Mouse (Mus musculus): ENCODE data around the gene Timm17b. TPM values are rescaled to one million over a fixed set of nuclear protein-coding genes. Genes with fewer than 3 reads are reported as not detected.

Gene Timm17b
- total and polyA plus RNA-seq, 3 experiments, result 33.1 to 76.7 (median 38.8) TPM

GRCm38 (mm10) chrX:7950091-7950490 is 50.9 kb downstream of the Timm17b start:
- dilution Hi-C loops (cut with MboI; ENCODE audit: extremely low pct_ligation_motif_present, extremely low pct_unique_long_range_greater_than_20kb, low sequenced_read_pairs) (no loop called here), in situ Hi-C loops (cut with MboI; ENCODE audit: low pct_ligation_motif_present, low pct_unique_long_range_greater_than_20kb, low sequenced_read_pairs) (no loop called here)
- Histone ChIP-seq H3K27ac (ENCODE audit: insufficient read depth, low read depth) (no peak overlapping the region), H3K4me1 (ENCODE audit: control insufficient read depth in 1 of 2, insufficient read depth in 2 of 2) (peaks cover 0 to 4% of the 10 kb centered on the region in 2 experiments; a peak in 1 of 4 replicates), H3K4me2 (ENCODE audit: insufficient read depth, low read depth, poor library complexity, severe bottlenecking) (no peak overlapping the region), H3K27me3 (replicated peaks) (no peaks in the 10 kb centered on the region), H3K79me2 (replicated peaks; ENCODE audit: control insufficient read depth, extremely low read depth, insufficient read depth, poor library complexity, severe bottlenecking) (no peaks in the 10 kb centered on the region), H3K9ac (ENCODE audit: insufficient read depth, low read depth) (no peak overlapping the region), H3K36me3 (replicated peaks in 1 of 2; ENCODE audit: control insufficient read depth in 1 of 2, insufficient read depth in 1 of 2, low read length in 1 of 2) (peaks cover 0 to 4% of the 10 kb centered on the region in 2 experiments), H3K4me3 (replicated peaks in 1 of 3; ENCODE audit: low read depth in 2 of 3, low read length in 2 of 3, poor library complexity in 1 of 3) (no peak overlapping the region), H3K9me3 (replicated peaks; ENCODE audit: low read length) (no peaks in the 10 kb centered on the region)
- TF ChIP-seq CHD2 (IDR thresholded peaks at IDR 0.05; ENCODE audit: low read length) (no peak), UBTF (IDR thresholded peaks at IDR 0.05; ENCODE audit: low read depth, low read length) (no peak), MYC (IDR thresholded peaks at IDR 0.05; ENCODE audit: low read depth, low read length) (no peak), IRF4 (IDR thresholded peaks at IDR 0.05; ENCODE audit: low read depth, low read length) (no peak), ELF1 (IDR thresholded peaks at IDR 0.05; ENCODE audit: low read depth, low read length) (no peak), NELFE (IDR thresholded peaks at IDR 0.05; ENCODE audit: low read depth, low read length) (no peak), POLR2A (IDR thresholded peaks at IDR 0.05; ENCODE audit: low read depth, low read length) (no peak), MAZ (IDR thresholded peaks at IDR 0.05; ENCODE audit: low read depth, low read length) (no peak), ETS1 (conservative IDR thresholded peaks at IDR 0.05; ENCODE audit: low read depth, low read length) (no peak), PAX5 (IDR thresholded peaks at IDR 0.05; ENCODE audit: low read length) (no peak), SMC3 (IDR thresholded peaks at IDR 0.05; ENCODE audit: low read depth, low read length) (no peak), RCOR1 (conservative IDR thresholded peaks at IDR 0.05; ENCODE audit: low read depth, low read length) (no peak)
- no peak for DNase-seq (ENCODE audit: extremely low read depth)

Other genes starting within 250 kb of the Timm17b start
Only the 20 nearest of the 26 such genes appear.
- gene Wdr45, start 185.0 kb upstream of the Timm17b start, total RNA-seq (2012; rRNA removed), result 13.9 and 21.4 TPM in 2 replicates
- gene Wdr45, start 185.0 kb upstream of the Timm17b start, total RNA-seq (2014; rRNA removed), result 19.4 and 24.1 TPM in 2 replicates
- gene Wdr45, start 185.0 kb upstream of the Timm17b start, polyA plus RNA-seq (2012; ENCODE audit: insufficient read length, low read depth), result 18.0 and 21.7 TPM in 2 replicates
- 0.47 TPM in 1 of 2 replicates, not detected in the other for gene Gm45208, start 177.1 kb upstream of the Timm17b start, total RNA-seq (2012; rRNA removed)
- gene Gm45208, start 177.1 kb upstream of the Timm17b start, total RNA-seq (2014; rRNA removed), result not detected in 2 replicates
- gene Gm45208, start 177.1 kb upstream of the Timm17b start, polyA plus RNA-seq (2012; ENCODE audit: insufficient read length, low read depth), result 13.0 and 13.1 TPM in 2 replicates
- gene Praf2, start 170.9 kb upstream of the Timm17b start, total RNA-seq (2012; rRNA removed), result 41.8 and 49.1 TPM in 2 replicates
- 25.7 and 26.9 TPM in 2 replicates for gene Praf2, start 170.9 kb upstream of the Timm17b start, total RNA-seq (2014; rRNA removed)
- gene Praf2, start 170.9 kb upstream of the Timm17b start, polyA plus RNA-seq (2012; ENCODE audit: insufficient read length, low read depth), result 40.5 and 40.6 TPM in 2 replicates
- gene Ccdc120, start 148.5 kb upstream of the Timm17b start, total RNA-seq (2012; rRNA removed), result 3.6 and 6.9 TPM in 2 replicates
- gene Ccdc120, start 148.5 kb upstream of the Timm17b start, total RNA-seq (2014; rRNA removed), result 3.5 and 4.4 TPM in 2 replicates
- 6.9 and 9.0 TPM in 2 replicates for gene Ccdc120, start 148.5 kb upstream of the Timm17b start, polyA plus RNA-seq (2012; ENCODE audit: insufficient read length, low read depth)
- 12.9 and 15.9 TPM in 2 replicates for gene Tfe3, start 136.8 kb upstream of the Timm17b start, total RNA-seq (2012; rRNA removed)
- 6.7 and 8.3 TPM in 2 replicates for gene Tfe3, start 136.8 kb upstream of the Timm17b start, total RNA-seq (2014; rRNA removed)
- gene Tfe3, start 136.8 kb upstream of the Timm17b start, polyA plus RNA-seq (2012; ENCODE audit: insufficient read length, low read depth), result 26.0 TPM in 2 replicates
- gene Gripap1, start 109.6 kb upstream of the Timm17b start, total RNA-seq (2012; rRNA removed), result 25.5 and 27.1 TPM in 2 replicates
- gene Gripap1, start 109.6 kb upstream of the Timm17b start, total RNA-seq (2014; rRNA removed), result 15.7 and 19.9 TPM in 2 replicates
- gene Gripap1, start 109.6 kb upstream of the Timm17b start, polyA plus RNA-seq (2012; ENCODE audit: insufficient read length, low read depth), result 49.4 and 53.1 TPM in 2 replicates
- gene Kcnd1, start 77.1 kb upstream of the Timm17b start, total RNA-seq (2012; rRNA removed), result 0.38 and 0.51 TPM in 2 replicates
- gene Kcnd1, start 77.1 kb upstream of the Timm17b start, total RNA-seq (2014; rRNA removed), result 0.57 and 0.63 TPM in 2 replicates
- gene Kcnd1, start 77.1 kb upstream of the Timm17b start, polyA plus RNA-seq (2012; ENCODE audit: insufficient read length, low read depth), result 3.1 and 3.4 TPM in 2 replicates
- gene Otud5, start 58.0 kb upstream of the Timm17b start, total RNA-seq (2012; rRNA removed), result 46.6 and 67.8 TPM in 2 replicates
- gene Otud5, start 58.0 kb upstream of the Timm17b start, total RNA-seq (2014; rRNA removed), result 58.0 and 61.5 TPM in 2 replicates
- 92.7 and 101 TPM in 2 replicates for gene Otud5, start 58.0 kb upstream of the Timm17b start, polyA plus RNA-seq (2012; ENCODE audit: insufficient read length, low read depth)
- 102 and 177 TPM in 2 replicates for gene Pim2, start 21.1 kb upstream of the Timm17b start, total RNA-seq (2012; rRNA removed)
- 91.7 and 119 TPM in 2 replicates for gene Pim2, start 21.1 kb upstream of the Timm17b start, total RNA-seq (2014; rRNA removed)
- 146 and 171 TPM in 2 replicates for gene Pim2, start 21.1 kb upstream of the Timm17b start, polyA plus RNA-seq (2012; ENCODE audit: insufficient read length, low read depth)
- gene Slc35a2, start 15.3 kb upstream of the Timm17b start, total RNA-seq (2012; rRNA removed), result 28.8 and 30.6 TPM in 2 replicates
- 15.2 and 21.2 TPM in 2 replicates for gene Slc35a2, start 15.3 kb upstream of the Timm17b start, total RNA-seq (2014; rRNA removed)
- 25.5 and 26.4 TPM in 2 replicates for gene Slc35a2, start 15.3 kb upstream of the Timm17b start, polyA plus RNA-seq (2012; ENCODE audit: insufficient read length, low read depth)
- gene Pqbp1, start 88 bp upstream of the Timm17b start, total RNA-seq (2012; rRNA removed), result 94.3 and 103 TPM in 2 replicates
- 96.6 and 101 TPM in 2 replicates for gene Pqbp1, start 88 bp upstream of the Timm17b start, total RNA-seq (2014; rRNA removed)
- 119 and 130 TPM in 2 replicates for gene Pqbp1, start 88 bp upstream of the Timm17b start, polyA plus RNA-seq (2012; ENCODE audit: insufficient read length, low read depth)
- gene Gm10491, start 8.5 kb downstream of the Timm17b start, total RNA-seq (2012; rRNA removed), result not detected in 2 replicates
- gene Gm10491, start 8.5 kb downstream of the Timm17b start, total RNA-seq (2014; rRNA removed), result not detected in 2 replicates
- gene Gm10491, start 8.5 kb downstream of the Timm17b start, polyA plus RNA-seq (2012; ENCODE audit: insufficient read length, low read depth), result not detected in 2 replicates
- gene Gm10490, start 10.2 kb downstream of the Timm17b start, total RNA-seq (2012; rRNA removed), result not detected in 2 replicates
- not detected in 2 replicates for gene Gm10490, start 10.2 kb downstream of the Timm17b start, total RNA-seq (2014; rRNA removed)
- not detected in 2 replicates for gene Gm10490, start 10.2 kb downstream of the Timm17b start, polyA plus RNA-seq (2012; ENCODE audit: insufficient read length, low read depth)
- not detected in 2 replicates for gene Pcsk1n, start 20.5 kb downstream of the Timm17b start, total RNA-seq (2012; rRNA removed)
- not detected in 2 replicates for gene Pcsk1n, start 20.5 kb downstream of the Timm17b start, total RNA-seq (2014; rRNA removed)
- gene Pcsk1n, start 20.5 kb downstream of the Timm17b start, polyA plus RNA-seq (2012; ENCODE audit: insufficient read length, low read depth), result not detected in 2 replicates
- not detected in 2 replicates for gene Eras, start 29.2 kb downstream of the Timm17b start, total RNA-seq (2012; rRNA removed)
- not detected in 2 replicates for gene Eras, start 29.2 kb downstream of the Timm17b start, total RNA-seq (2014; rRNA removed)
- not detected in 2 replicates for gene Eras, start 29.2 kb downstream of the Timm17b start, polyA plus RNA-seq (2012; ENCODE audit: insufficient read length, low read depth)
- gene Hdac6, start 48.5 kb downstream of the Timm17b start, total RNA-seq (2012; rRNA removed), result 16.5 and 19.9 TPM in 2 replicates
- 13.7 and 15.3 TPM in 2 replicates for gene Hdac6, start 48.5 kb downstream of the Timm17b start, total RNA-seq (2014; rRNA removed)
- 18.3 and 19.7 TPM in 2 replicates for gene Hdac6, start 48.5 kb downstream of the Timm17b start, polyA plus RNA-seq (2012; ENCODE audit: insufficient read length, low read depth)
- gene Gata1, start 78.7 kb downstream of the Timm17b start, total RNA-seq (2012; rRNA removed), result 0.13 and 0.21 TPM in 2 replicates
- gene Gata1, start 78.7 kb downstream of the Timm17b start, total RNA-seq (2014; rRNA removed), result 0.23 TPM in 1 of 2 replicates, not detected in the other
- 0.25 and 0.43 TPM in 2 replicates for gene Gata1, start 78.7 kb downstream of the Timm17b start, polyA plus RNA-seq (2012; ENCODE audit: insufficient read length, low read depth)
- not detected in 2 replicates for gene Glod5, start 119.1 kb downstream of the Timm17b start, total RNA-seq (2012; rRNA removed)
- not detected in 2 replicates for gene Glod5, start 119.1 kb downstream of the Timm17b start, total RNA-seq (2014; rRNA removed)
- gene Glod5, start 119.1 kb downstream of the Timm17b start, polyA plus RNA-seq (2012; ENCODE audit: insufficient read length, low read depth), result not detected in 2 replicates
- 40.6 and 46.4 TPM in 2 replicates for gene Suv39h1, start 175.4 kb downstream of the Timm17b start, total RNA-seq (2012; rRNA removed)
- gene Suv39h1, start 175.4 kb downstream of the Timm17b start, total RNA-seq (2014; rRNA removed), result 71.5 and 73.7 TPM in 2 replicates
- gene Suv39h1, start 175.4 kb downstream of the Timm17b start, polyA plus RNA-seq (2012; ENCODE audit: insufficient read length, low read depth), result 48.4 and 51.4 TPM in 2 replicates
- 47.0 and 58.1 TPM in 2 replicates for gene Was, start 191.1 kb downstream of the Timm17b start, total RNA-seq (2012; rRNA removed)
- 53.9 and 63.5 TPM in 2 replicates for gene Was, start 191.1 kb downstream of the Timm17b start, total RNA-seq (2014; rRNA removed)
- gene Was, start 191.1 kb downstream of the Timm17b start, polyA plus RNA-seq (2012; ENCODE audit: insufficient read length, low read depth), result 75.6 and 83.7 TPM in 2 replicates

Measured in CH12.LX (cell line).